Mouse (Mus musculus): ENCODE data around the gene Gtf2ird2.

- no peak for TF ChIP-seq TAL1 (IDR thresholded peaks at IDR 0.05; ENCODE audit: low read length)
- TF ChIP-seq GATA1 (IDR thresholded peaks at IDR 0.05; ENCODE audit: low read length), result no peak
These were observed 61.1 kb downstream of the Gtf2ird2 start for GRCm38 (mm10) chr5:134244890-134245289.
